Mouse (Mus musculus): Measurements from ENCODE around the gene Fmo3. TPM values are rescaled to one million over a fixed set of nuclear protein-coding genes. Genes with fewer than 3 reads are reported as not detected.

Gene Fmo3
- total RNA-seq (2017), result not detected in 3 replicates

DNA sequence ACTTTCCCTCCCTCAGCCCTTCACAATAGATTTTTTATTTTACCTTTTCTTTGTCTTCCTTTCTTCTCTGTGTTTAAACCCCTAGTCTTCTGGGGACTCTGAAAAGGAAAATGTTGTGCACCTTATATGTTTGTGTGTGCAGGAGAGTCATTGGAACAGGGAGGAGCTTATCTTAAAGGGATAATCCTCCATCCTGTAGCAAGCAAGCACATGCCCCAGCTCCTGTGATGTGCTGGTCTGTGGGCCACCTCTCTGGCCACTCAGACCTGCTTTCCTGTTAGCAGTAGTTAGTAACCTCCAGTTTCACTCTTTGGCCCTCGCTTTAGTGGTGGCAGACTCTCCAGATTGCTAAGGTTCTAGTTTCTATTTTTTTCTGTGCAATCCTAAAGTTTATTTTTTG is at the start of gene Fmo3:
Fmo3 (minus strand) TSS at position 101 of the 400 bp plus-strand sequence.
- ATAC-seq (replicated peaks; ENCODE audit: insufficient number of reproducible peaks, low FRiP score, low TSS enrichment, poor library complexity, severe bottlenecking), result no peak

DNA sequence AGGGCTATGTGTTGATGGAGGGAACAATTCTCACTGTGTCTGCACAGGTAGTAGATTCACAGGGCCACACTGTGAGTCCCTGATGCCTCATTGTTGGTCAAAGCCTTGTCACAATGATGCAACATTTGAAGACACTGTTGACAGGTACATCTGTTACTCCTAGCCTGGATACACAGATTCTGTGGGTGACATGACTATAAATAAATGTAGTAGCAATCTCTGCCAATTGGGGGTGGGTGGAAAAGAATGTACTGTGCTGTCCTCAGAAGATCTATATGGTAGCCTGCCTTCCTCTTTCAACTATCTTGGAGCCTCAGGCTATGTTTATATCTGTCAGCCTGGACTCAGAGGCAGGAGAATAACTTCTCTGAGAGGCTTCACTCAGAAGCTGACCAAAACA is 38.7 kb upstream of the Fmo3 start:
- ATAC-seq (replicated peaks; ENCODE audit: insufficient number of reproducible peaks, low FRiP score, low TSS enrichment, poor library complexity, severe bottlenecking), result no peak

DNA sequence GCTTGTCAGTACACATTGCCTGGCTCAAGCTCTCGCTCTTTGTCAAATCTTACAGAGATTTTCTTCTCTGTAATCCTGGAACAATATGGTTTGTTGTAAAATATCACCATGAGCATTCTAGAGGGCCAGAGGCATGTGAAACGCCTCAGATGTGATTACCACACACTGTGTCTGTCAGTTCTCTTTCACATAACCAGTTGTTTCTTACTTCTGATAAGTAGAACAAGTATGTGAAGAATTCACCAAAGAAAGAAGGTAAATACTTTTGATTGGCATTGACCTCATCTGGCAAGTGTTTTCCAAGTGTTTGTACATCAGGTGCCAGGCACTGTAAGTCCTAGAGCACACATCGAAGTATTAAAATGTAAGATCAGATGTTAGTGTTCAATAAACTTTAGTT is 24.9 kb upstream of the Fmo3 start:
- no peak for ATAC-seq (replicated peaks; ENCODE audit: insufficient number of reproducible peaks, low FRiP score, low TSS enrichment, poor library complexity, severe bottlenecking)

GRCm38 (mm10) chr1:163003496-163003895 is 19.2 kb upstream of the Fmo3 start:
- ATAC-seq (replicated peaks; ENCODE audit: insufficient number of reproducible peaks, low FRiP score, low TSS enrichment, poor library complexity, severe bottlenecking), result no peak

DNA sequence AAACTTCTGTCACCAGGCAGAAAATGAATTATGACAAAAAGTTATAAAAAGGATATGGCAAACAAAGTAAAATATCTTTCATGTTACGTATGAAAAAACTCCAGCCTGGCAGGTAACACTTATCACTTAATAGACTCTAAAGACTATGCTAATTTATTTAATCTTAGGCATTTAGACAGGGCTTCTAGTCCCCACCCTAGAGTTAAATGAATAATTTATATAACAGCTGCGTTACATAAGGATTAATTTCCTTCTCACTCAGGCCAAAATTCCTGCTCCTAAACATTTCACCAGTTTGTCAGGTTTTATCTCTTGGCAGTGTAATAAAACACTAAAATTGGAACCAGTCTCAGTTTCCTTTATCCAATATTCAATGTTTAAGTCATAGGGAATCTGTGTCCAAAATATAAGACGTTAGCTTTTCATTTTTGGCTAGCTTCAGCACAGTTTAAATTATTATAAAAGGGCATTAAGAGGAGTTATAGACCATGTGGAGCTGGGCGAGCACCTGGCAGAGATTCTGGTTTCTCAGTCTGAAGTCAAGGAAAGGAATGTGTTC is 17.0 kb upstream of the Fmo3 start:
- no peak for ATAC-seq (replicated peaks; ENCODE audit: insufficient number of reproducible peaks, low FRiP score, low TSS enrichment, poor library complexity, severe bottlenecking)

DNA sequence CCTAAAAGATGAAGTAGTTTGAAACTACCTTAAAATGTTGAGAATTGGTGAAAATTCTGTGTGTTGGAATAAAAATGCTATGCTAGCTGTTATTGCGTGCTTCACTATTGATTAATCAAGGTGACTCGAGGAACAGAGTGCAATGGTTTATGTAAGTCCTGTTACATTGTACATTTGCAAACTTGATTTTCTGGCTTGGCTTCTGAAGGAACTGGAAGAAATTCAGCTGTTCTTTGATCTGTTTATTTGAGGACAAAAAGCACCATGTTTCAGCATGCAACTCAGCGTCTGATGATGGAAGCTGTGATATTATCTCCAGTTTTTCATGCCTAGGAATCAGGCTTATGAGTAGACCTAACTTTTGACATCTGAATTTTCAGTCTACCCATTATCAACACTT is 3.2 kb upstream of the Fmo3 start:
- no peak for ATAC-seq (replicated peaks; ENCODE audit: insufficient number of reproducible peaks, low FRiP score, low TSS enrichment, poor library complexity, severe bottlenecking)

GRCm38 (mm10) chr1:162986777-162987176 is 2.4 kb upstream of the Fmo3 start:
- no peak for ATAC-seq (replicated peaks; ENCODE audit: insufficient number of reproducible peaks, low FRiP score, low TSS enrichment, poor library complexity, severe bottlenecking)

DNA sequence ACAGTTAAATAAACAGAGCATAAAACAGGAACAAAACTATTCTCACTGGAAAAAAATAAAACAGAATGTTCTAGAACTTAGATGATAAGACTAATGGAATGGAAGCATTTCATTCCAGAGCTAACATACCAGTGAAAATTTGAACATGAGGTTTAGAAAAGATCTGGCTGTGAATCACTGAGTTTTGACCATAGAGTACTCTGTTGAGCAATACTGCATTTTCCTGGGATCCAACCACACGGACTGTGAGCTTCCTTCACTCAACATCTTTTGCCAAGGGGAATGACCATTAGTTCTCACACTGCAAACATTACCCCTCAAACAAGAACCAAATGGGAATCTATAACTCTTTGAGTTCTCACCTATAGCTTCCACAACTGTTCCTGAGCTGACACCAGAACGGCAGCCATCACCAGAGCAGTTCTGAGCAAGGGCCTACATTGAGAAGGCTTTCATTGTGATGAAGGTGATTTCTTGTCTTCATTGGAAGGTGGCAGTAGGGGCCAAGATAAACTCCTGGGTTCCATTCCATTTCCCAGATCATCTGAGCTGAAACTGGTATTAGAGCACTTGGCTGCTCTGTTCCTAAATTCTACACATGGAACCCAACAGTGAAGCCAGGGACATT is 1.9 kb upstream of the Fmo3 start:
- no peak for ATAC-seq (replicated peaks; ENCODE audit: insufficient number of reproducible peaks, low FRiP score, low TSS enrichment, poor library complexity, severe bottlenecking)

DNA sequence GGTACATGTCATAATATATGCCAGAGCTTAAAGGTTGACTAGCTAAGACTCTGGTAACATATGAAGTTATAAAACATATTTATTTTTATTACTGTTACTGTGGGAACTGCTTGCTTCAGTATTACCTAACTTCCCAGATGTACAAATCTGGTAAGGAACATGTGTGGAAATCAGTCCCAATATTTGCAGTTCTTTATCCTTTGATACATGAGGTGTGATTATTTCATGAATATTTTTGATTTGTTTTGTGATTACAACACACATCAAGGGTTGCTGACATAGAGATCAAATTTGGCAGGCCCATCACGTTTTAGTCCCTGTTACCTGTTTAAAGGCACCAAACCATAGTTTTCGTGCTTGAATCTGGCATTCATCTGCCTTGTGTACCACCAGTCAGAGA is 20.8 kb downstream of the Fmo3 start:
- ATAC-seq (replicated peaks; ENCODE audit: insufficient number of reproducible peaks, low FRiP score, low TSS enrichment, poor library complexity, severe bottlenecking), result no peak

DNA sequence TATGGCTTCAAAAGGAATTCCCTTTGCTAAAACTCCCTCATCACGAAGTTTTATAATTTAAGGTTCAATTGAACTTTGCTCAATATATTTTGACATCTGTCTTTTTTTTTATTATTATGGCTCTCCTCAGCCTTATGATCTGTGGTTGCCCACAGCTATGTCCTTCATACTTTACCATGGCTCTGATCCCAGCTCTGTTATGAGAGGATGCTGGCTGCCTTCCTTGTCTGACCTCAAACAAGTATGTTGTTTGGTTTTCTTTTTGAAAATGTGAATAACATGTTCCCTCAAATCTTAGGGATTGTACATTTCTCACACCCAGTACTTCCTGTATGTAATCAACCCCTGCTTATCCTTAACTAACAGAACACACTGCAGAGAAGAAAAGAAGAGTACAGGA is 26.9 kb downstream of the Fmo3 start:
- ATAC-seq (replicated peaks; ENCODE audit: insufficient number of reproducible peaks, low FRiP score, low TSS enrichment, poor library complexity, severe bottlenecking), result no peak

- ATAC-seq (replicated peaks; ENCODE audit: insufficient number of reproducible peaks, low FRiP score, low TSS enrichment, poor library complexity, severe bottlenecking), result no peak
Measured at GRCm38 (mm10) chr1:162953079-162953478, 31.2 kb downstream of the Fmo3 start.

- no peak for ATAC-seq (replicated peaks; ENCODE audit: insufficient number of reproducible peaks, low FRiP score, low TSS enrichment, poor library complexity, severe bottlenecking)
Measured at GRCm38 (mm10) chr1:162949763-162950162, 34.6 kb downstream of the Fmo3 start.

DNA sequence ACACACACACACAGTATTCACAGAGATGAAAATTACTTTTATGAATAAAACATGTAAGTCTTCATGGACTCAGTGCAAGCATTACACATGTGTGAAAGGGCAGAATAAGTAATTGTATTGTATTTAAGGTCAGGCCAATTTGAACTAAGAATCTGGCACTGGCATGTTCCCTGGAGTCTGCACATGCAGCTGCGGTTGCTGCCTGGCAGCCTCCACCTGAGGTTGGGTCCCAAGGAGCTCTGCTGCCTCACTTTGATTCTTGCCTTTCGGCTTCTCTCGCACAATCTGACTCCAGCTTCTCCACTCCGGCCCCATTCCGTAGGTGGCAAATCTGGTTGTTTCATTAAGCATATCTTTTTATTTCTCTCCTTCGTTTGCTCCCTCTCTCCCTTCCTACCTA is 36.4 kb downstream of the Fmo3 start:
- ATAC-seq (replicated peaks; ENCODE audit: insufficient number of reproducible peaks, low FRiP score, low TSS enrichment, poor library complexity, severe bottlenecking), result no peak

DNA sequence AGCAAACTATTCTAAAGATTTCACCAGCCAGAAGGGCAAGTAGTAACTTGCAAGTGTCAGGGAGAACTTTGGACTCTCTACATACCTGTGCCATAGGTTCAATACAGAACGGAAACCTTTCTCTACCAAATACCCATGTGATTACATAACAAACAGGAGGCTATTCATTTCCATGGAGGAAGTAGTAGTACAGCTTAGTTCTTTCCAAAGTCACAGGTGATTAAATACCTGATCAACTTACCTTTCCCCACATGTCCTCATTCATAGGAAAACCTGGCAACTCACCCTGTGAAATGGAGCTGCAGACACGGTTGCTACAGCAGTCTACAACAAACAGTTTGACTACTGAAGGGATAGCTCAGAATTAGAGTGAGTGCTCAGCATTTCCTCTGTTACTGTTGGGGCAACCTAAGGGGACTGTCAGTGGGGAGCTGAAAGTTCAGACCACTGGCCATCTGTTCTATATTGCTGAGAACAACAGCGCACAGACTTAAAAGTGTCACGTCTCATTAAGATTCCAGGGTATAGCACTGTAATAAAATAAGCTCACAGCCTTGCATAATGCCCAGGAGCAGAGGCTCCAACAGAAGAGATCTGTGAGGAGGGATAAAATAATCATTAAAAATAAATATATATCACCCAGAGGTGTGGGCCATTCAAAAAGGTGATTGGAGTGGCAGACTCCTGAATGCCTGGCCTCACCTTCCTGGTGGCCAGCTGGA is 37.3 kb downstream of the Fmo3 start:
- no peak for ATAC-seq (replicated peaks; ENCODE audit: insufficient number of reproducible peaks, low FRiP score, low TSS enrichment, poor library complexity, severe bottlenecking)

DNA sequence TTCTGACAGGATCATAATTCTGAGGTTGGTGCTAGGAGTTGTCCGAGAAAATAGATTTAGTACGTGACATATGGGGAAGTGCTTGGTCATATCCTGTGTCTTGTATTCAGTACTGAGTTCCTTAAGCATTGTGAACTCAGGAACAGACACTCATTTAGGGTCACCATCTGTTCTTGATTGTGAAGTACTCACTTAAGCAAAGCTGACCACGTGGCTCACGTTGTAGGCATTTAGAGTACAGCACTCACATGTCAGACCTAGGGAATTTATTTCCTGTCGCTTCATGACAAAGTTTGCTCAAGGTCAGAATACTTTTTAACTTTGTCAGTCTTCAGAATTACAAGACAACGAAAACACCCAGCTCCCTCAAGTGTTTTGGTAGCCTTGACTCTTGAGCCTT is 40.6 kb downstream of the Fmo3 start:
- ATAC-seq (replicated peaks; ENCODE audit: insufficient number of reproducible peaks, low FRiP score, low TSS enrichment, poor library complexity, severe bottlenecking), result no peak

- no peak for ATAC-seq (replicated peaks; ENCODE audit: insufficient number of reproducible peaks, low FRiP score, low TSS enrichment, poor library complexity, severe bottlenecking)
Measured at GRCm38 (mm10) chr1:162938696-162939351, 45.5 kb downstream of the Fmo3 start.

DNA sequence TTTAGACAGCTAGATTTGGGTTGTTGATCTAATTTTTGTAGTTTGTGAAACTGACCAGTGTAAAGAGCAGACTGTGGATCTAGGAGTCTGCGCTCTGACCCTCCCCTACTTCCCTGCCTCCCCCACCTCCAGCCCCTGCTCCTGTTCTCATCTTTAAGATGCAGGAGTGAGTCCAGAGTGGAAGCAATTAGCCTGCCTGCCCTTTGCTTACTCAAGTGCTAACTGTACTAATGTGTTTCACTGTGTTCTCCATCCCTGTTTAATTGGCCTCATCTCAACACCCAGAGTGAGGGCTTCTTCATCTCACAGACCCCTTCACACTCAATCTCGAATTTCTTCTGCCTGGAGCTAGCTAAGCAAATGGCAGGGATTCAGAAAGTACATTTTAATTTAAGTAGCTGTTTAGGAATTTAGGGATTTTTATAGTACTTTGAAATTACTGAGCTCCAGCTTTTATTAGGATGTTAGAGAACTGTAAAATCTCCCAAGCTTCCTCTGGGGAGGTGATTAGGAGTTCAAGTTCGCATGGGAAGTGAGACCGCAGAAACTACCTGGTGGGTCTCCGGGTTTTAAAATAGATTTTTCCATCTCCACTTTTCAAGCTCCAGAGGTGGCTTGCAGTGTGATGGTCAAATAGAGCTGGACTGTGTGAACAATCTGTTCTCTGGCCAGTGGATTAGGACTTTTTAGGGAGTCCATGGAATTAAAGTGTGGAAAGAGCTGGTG is 46.2 kb downstream of the Fmo3 start:
- no peak for ATAC-seq (replicated peaks; ENCODE audit: insufficient number of reproducible peaks, low FRiP score, low TSS enrichment, poor library complexity, severe bottlenecking)

DNA sequence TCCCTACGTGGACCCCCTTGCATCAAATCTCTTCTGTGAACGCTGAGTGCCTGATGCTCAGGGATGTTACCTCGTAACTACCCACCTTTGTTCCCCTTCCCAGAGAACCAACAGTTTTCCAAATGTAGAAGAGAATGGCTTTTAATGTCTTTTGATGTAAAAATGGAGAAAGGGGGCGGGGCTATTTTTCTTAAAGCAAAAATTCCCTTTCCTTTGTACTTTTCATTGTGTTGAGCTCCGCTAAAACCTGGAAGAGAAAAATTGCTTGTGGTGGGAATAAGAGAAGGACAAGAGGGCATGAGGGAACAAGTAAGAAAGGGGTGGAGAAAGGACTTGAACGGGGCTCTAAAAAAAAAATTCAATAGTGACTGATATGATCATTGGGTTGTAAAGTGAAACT is 46.9 kb downstream of the Fmo3 start, which contains the start of gene Fmo6:
Fmo6 (minus strand) TSS at position 101 of the 400 bp plus-strand sequence.
- ATAC-seq (replicated peaks; ENCODE audit: insufficient number of reproducible peaks, low FRiP score, low TSS enrichment, poor library complexity, severe bottlenecking), result no peak

DNA sequence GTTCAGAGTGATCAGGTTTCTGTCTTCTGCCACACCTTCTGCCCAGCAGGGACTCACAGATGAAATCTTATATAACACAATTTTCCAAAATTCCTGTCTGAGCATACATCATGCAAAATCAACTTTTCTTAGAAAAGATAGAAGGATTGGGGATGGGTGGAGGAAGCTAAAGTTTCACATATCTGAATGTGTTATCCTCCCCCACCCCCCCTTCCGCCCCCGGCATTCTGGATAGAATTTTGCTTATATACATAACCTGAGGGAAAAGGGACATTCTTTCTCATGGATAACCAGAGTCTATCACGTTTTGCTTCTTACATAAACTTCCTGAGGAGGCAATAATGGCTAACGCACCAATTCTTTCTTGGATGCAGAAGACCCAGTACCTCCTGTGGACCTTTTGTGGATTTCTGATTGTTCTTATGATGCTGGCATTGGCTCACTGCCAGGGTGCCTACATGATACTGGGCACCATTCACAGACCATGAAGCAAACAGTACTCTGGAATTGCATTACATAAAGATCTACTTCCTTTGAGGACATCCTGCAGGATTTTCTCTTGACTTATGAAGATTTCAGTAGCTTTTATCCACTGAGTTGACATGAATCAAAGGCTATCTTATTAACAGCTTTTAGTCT is 49.8 kb downstream of the Fmo3 start:
- no peak for ATAC-seq (replicated peaks; ENCODE audit: insufficient number of reproducible peaks, low FRiP score, low TSS enrichment, poor library complexity, severe bottlenecking)
